Mouse (Mus musculus) forelimb bud, embryonic 11.5 days (tissue): Measurements from ENCODE around the gene Actrt2.

Source experiments
- DNase-seq: peaks from one replicate; pipeline ENCODE4 v3.0.0-alpha.2; 2012; ENCODE audit warnings: low read depth, low spot score

Actrt2 gene

DNA sequence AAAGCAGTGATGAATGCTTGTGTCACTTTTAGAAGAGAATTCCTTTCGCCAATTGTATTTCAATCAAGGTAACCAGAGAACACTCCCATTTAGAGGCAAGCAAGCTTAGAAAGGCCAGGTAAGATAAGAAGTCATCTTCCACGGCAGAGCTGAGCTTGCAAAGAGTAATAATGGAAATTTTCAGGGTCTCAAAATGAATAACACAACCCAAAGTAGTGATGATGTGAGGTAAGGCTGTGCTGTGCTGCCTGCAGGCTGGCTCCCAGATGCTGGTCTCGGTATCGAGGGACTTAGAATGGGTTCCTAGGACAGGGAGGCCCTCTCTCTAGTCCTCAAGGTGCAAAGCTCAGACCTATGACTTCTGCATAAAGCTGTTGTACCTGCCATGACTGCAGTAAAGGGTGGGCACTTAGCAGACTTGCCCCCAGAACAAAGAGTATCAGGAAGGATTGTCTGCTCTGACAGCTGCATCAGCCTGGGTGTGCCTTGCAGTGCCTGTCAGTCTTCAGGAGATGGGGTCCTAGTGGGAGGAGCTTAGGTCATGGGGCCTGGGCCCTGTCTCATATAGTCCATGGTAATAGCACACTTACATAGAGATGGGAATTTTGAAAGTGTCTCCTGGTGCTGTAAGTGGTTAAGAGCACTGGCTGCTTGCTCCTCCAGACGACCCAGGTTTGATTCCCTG lies 15.5 kb upstream of the Actrt2 start:
- no peak for DNase-seq

DNA sequence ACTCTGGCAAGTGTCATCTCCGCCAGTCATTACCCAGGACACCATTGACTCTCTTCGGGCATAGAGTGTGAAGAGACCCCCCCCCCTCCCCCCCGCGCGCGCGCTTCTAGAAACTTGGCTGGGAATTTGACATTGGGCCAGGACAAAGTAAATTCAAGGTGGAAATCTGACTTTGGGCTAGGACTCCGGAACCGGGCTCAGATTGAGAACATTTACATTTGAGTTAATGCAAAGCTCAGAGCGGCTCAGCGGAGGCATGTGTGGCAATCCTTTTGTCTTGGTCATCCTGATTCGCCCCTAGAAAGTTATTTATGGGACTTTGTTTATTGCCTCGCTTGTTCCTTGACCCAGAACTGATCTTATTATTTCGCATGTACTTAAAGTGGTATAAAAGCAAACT lies 14.6 kb upstream of the Actrt2 start:
- no peak for DNase-seq

DNA sequence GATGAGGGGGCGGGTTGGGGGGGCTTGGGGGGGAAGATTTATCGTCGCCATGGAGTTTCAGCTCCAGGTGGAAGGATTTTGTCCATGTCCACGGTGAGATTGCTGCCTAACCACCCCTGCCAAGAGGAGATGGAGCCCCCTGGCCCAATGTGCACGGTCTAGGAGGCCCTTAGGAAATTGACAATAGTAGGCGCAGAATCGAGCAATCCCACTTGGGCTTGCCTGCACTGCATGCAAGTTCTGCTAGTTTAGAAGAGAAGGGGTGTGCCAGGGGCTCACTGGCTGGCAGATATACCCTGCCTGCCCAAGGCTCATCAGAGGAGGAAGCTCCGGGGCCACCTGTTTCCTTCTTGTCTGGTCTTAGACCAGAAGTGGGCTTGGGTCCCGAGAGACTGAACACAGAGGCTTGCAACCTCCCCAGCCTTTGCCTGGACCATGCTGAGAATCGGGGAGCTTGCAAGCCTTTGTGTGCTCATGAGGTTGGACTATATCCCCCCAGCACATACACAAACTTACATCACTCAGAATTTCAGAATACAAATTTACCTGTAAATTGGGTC lies 7.9 kb upstream of the Actrt2 start:
- no peak for DNase-seq

DNA sequence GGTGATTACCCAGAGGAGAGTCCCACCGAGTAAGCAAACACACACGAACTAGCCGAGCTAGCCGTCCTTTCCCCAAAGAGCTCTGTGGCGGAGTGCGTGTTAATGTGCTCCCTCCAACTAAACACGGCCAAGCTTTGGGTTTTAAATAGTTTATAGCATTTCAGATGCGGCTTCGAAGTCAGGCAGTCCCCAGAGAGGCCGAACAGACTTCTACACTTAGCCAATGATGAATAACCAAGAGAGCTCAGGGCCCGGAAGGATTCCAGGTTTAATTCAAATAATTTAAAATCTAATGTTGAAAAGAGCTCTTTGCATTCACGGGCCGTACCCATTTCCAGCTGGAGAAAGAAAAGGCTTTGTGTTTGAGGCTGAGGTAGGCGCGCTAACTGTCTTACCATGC lies 7.3 kb upstream of the Actrt2 start:
- peak; percentile 25 for DNase-seq

DNA sequence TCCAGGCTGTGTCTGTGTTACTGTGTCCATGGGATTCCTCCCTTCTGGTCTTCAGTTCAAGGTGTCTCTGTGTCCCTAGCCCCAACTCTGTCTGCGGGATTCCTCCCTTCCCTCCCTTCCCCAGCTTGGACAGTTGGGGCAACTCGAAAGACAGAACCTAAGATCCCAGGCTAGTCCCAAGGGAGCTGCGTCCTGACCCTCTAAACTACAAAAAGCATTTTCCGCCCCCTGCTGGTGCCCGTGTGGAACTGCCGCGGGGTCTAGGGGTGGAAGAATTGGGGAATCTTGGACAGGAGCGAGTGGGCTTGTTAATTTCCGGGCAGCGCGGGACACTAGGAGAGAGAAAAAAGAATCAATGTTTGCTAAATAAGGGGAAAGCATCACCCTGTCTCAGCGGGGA lies 6.9 kb upstream of the Actrt2 start:
- peak; percentile 74 for DNase-seq

DNA sequence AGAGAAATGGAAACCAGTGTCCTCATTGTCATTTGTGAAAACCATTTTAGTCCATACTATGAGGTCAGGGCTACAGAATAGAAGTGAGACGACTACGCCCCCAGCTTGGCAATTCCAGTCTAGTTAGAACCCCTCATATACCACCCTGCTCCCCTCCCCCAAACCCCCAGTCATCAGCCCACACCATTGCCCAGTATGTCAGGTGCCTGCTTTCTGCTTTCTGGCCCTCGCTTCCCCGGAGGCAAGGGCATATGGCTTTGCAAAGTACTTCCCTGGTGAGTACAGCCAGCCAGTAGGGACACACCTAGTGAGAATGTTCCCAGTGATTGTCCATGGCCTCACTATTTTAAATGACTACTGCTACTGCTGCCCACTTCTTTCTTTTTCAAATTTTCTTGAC lies 6.3 kb upstream of the Actrt2 start:
- DNase-seq = no peak

DNA sequence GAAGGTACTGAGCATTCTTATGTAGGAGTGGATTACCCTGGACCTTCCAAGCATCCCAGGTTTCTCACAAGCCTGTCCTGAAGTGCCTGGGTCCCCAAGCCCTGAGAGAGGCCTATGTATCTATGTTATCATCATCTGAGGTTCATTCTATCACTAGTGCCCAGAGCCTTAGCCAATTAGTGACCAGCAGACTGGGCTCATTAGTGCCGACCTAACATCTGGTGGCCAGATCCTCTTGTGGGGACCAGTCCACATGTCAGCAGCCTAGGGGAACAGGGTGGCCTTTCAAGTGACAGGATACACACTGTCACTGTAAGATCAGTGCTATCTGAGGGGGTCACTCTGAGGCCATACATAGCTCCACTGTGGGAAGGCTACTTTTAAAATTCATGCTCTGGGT lies 4.4 kb upstream of the Actrt2 start:
- DNase-seq = peak; percentile 64

DNA sequence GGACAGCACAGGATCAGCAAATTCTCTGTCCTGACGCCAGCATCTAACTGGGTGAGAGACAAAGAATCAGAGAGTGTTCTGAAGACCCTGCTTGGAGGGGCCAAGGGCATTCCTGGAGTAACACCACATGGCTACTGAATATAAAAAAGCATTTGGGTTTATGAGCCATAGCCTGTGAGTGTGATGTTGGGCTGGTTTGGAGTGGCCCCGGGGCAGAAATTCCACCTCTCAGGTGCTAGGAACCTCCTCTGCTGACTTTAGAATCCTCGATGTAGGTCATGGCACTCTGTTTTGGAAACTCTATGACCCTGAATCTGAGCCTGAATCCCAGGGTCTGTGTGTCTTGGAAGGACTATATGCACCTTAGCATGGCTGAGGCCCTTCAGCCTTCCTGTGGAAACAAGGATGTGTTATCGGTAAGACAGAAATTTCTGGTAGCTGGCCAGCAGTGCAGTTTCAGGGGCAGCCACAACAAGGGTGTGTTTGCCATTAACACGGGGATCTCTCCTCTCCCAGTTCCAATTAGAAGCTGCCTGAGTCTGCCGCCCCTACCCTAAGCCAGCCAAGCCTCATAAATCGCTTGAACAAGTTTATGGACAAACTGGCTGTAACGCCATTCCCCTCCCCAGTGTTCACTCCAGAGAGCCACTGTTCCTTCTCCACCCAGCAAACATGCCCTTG lies 3.7 kb upstream of the Actrt2 start:
- DNase-seq = peak; percentile 72

DNA sequence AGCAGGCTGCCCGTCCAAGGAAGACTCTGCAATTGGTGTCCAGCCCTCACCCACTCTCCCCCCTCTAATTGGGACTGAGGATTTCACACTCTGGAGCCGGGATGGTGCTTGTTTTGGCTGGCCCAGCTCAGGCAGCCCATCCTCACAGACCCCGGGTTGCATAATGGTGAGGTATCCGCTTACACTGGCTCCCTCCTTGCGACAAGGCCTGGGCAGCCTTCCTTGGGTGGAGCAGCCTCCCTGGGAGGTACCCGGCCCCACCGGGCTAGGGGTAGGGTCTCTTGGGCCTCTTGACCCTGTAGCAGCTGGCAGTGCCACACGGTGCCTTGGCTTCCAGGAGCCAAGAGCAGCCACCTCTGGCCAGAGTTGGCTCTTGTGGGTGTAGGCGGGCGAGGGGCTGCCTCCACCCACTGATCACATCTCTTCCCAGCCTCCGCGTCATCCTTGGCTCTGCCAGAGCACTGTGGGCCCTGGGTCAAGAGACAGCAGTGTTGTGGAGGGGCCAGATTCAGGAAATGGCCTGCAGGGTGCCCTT lies 4.9 kb downstream of the Actrt2 start:
- DNase-seq = no peak

DNA sequence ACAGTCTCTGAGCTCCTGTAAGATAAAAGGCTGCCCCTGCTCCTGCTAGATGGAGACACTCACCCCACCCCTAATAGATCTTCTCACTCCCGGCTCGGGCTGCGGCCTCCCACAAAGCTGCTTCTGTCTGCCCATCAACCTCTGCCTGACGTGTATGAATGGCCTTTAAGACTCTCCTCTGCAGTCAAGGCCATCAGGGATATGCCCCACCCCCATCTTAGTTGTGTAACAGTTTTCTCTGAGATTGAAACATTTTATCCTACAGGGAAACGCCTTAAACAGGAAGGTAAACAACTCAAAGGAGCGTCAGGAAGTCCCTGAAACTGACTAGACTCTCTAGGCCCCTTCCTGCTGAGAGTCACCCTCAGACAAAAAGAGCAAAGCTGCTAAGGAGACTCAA lies 6.4 kb downstream of the Actrt2 start:
- no peak for DNase-seq

DNA sequence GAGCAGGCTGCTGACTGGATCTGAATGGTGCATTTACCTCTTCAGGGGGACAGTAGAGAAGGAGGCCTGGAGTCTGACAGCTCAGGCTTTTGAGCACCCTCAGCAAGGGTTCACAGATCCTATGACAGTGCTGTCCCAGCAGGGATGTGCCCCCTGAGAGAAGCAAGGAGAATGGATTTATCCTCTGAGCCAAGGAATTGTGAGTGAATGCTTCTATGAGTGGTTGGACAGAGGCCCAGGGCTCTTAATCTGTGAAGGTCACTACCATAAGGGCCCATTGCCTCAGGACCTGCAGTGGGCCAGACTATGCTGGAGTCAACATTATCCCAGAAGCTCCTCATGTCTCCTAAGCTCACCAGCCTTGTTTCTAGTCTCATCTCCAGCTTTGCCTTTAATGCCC lies 7.6 kb downstream of the Actrt2 start:
- no peak for DNase-seq

DNA sequence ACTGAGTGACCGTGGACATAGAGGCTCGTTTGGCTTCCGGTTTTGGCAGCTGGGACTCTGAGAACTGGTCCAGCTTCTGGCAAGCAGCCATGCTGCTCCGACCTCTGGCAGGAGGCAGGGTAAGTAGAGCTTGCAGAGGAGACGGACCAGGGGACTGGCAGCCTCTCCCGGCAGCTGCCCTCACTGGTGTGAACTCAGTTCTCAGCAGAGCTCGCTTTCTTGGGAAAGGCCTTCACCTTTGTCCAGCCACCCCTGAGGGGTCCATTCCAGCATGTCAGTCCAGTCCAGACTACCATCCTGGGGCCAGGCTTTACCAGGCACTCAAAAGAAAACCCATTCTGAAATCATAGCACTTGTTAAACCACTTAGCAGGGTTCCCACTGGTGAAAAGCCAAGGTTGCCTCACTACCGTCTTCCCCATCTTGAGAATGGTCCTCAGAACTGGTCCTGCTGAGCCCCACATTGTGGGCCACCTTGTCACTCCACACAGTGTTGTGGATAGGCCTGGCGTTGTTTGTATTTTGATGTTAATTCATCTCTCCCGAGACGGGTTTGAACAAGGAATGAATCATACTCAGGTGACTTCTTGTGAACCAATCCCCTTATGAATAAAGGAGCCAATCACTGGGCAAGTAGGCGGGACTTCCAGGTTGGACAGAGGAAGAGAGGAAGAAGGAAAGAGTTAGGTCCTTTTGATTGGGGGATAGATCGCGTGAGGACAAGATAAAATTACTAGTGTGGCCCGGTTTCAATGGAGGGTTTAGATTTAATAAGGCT lies 12.3 kb downstream of the Actrt2 start:
- no peak for DNase-seq

DNA sequence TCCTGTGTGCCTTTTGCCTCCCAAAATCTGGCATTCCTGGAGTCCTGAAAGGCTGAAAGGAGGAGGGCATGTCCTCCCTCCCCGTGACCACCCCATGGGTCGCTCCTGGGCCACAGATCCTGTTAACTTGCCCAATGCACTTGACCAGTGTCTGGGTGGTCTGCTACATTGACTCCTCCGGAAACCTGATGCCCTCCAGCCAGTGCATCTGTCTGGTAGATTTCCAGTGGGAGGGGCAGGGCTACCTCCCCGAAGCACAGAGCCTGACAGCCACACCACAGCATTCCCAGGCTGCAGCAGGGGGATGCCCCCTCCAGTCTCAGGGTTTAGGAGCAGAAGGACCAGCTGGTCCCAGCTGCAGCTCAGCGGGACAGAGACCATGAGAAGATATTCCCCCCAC lies 15.2 kb downstream of the Actrt2 start:
- DNase-seq = no peak

DNA sequence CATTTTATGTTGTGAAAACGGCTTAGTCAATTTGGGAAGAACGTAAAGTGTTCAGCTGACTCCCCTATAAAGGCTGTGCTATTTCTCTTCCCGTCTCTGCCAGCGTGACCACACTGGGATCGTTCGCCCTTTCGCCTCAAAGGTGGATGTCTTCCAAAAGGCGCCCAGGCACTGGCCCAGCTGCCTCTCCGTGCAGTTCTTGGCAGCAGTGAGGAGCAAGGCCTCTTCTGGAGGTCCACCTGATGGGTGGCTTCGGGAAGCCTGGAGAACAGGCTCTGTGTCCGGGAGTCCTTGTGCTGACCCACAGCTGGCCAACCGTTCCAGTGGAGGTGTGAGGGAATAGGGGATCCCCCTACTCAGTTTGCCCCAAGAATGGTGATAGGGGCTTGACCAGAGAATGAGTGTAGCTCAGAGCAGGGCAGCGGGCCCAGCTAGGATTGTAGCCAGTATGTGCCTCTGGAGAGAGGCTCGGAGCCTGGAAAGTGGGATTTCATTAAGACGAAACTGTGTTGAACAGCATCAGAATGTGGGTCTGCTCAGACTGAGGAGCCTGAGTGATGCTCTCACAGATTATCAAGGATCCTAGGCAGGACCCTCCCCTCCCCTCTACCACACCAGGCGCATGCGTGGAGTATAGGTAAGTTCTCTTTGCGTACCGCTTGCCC lies 18.5 kb downstream of the Actrt2 start:
- DNase-seq = no peak

DNA sequence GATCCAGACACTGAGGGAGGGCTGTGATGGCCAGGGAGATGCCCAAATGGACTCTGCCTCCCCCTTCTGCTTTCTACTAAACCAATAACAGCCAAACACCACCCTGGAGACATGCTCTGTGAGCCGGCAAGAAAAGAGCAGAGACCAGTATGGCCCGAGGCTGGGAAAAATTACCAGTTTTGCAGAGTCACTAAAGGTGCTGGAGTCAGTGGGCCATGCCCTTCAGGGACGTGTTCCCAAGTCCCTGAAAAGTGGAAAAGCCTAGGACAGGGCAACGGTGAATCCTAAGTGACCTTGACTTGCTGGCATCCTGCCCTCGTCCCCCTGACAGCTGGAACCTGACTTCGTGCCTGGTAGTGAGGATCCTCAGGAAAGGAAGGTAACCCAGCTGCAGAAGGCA lies 25.2 kb downstream of the Actrt2 start:
- no peak for DNase-seq

DNA sequence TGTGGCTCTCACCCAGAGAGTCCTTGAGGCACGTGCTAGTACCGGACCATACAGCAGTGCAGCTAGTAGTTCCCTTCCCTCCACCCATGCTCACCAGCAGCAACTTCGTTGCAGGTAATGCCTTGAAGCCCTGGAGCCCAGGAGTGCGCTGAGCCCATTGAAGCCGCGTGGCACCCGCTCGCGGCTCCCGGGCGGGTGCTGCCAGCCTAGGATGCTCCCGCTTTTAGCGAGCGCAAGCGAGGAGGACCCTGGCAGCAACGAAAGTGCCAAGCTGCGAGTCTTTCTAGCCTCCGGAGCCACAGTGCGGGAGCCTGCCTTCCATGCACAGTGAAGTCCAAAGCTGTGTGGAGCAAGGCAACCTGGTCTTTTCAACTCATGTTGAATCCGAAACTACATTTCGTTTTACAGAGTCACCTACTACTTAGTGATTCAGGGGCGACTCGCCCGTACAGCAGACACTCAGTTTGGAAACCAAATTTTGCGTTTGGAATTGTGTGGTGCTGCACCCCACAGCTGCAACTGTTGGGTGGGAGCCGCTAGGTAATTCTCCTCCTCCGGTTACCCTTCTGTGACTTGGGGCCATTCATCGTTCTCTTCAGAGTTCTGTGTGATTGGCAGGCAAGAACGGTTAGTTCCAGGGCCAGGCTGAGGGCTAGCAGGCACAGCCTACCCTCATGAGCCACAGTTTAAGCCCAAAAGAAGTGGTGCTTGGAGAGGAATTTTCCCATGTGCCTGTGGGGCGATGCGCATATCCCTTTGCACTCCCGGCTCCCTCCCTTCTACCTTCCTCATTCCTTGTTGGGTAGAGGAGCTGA lies 26.2 kb downstream of the Actrt2 start:
- DNase-seq = no peak

DNA sequence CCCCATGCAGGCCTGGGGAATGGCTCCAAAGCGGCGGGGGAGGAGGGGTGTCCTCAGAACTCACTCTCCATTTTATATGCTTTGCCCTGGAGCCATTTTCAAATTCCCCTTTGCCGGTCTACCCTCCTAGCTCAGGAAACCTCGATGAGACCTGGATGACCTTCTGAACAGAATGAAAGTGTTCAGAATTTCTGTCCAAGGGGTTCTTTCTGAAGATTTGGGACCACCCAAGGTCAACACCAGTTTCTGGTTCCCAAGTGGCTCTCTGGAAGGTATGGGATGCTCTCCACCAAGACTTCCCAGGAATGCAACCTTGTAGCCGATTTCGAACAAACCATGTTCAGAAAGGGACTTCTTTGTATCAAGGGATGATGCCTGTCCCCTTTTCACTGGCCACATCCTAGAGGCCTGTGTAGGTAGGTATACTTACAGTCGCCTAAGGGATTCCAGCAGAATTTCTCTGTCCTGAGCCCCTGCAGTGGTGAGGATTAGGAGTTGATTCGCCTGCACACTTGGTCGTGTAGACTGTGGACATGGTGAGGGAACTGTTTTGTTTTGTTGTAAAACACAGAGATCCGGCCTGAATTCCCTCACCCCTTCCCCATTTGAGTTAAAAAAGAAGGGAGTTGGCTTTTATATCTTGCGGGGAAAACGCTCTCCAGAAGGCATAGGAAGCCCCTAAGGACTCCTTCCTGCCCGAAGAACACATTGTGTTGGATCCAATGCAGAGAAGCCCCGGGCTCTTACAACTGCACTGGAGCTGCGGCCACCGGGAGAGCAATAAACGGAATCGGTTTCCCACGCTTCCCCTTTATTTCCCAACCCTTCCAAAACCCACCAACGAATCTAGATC lies 27.0 kb downstream of the Actrt2 start:
- no peak for DNase-seq

DNA sequence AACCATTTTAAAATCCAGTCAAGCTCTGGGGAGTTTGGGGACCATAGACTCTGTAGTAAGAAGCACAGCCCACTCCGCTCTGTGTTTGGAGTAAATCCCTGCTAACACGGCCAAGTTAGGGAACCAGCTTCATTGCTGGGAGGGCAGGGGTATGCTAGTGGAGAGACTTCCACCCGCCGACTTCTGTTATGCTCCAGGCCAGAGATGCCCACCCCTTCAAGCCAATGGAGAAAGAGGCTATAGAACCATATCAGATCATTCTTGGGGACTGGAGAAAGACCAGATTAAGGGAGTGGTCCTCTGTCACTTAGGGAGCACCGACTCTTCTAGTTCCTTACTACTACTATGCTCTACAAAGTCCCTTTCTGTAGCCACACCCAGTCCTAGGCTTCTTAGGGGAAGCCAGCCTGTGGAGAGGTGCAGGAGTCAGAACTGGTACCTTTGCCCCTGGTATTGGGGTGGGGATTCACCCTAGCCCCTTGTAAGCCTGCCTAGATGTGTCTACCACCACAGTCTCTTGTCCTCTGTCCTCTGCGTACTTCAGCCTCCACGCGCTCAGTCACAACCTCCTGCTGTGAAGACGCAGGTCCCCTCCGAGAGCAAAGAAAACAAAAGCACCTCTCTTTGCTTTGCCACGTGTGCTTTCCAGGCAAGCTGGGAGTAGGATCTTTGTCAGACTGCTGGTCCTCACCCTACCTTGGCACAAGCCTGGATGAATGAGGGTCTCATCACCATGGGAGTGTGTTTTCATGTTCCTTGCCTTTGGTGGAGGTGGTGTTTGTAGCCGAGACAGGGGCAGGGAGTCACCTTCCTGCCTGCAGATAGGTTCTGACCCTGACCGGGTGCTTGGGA lies 27.9 kb downstream of the Actrt2 start:
- DNase-seq = no peak

DNA sequence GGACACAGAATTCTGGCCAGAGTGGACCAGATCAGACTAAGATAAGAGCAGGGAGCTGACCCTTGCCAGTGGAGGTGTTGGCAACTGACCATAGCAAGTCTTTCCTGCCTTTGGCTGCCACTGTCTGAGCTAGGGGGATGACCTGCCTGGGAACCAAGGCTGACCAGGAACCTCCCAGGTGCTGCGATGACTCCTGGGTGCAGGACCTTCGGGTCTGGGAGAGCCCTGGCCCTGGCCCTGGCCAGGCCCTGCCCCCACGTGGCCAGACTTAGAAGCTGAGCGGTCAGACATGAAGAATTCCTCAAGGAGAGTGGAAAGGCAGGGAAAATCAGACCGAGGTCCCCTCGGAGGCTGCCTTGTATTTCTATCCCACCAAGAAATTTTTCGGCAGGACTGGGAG lies 28.5 kb downstream of the Actrt2 start:
- DNase-seq = no peak
